Mouse (Mus musculus) c-Kit-positive CD71-positive TER-119-negative erythroid progenitor cells, embryonic 14.5 days (primary cell): ENCODE results near the gene Ahnak.

ENCODE experiments used
- DNase-seq: peaks from one replicate; pipeline ENCODE4 v3.0.0-alpha.2; 2013; ENCODE audit warnings: low read depth

Gene Ahnak

DNA sequence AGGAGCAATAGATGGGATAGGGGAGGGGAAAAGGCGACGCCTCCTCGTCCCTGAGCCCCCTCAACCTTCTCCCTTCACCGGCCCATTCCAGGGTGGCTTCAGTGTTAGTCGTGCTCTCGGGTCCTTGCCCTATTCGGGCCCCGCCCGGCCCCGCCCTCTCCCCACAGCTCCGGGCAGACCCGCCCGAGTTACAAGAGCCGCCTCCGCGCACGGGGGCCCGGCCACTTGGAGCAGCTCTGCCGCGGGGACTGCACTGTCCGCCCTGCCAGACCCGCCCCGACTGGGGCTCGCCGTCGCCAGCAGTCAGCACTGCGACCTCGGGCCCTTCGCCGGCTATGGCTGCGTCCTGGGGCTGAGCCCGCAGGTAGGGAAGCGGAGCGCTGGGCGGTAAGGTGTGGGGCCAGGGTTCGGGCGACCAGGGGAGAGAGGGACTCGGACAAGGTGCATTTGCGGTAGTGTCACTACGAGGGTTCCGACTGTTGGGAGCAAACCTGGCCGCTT is at the start of gene Ahnak:
Gene Ahnak (plus strand): TSS at position 219 of the 501 bp plus-strand sequence.
- DNase-seq, result peak; percentile 46

DNA sequence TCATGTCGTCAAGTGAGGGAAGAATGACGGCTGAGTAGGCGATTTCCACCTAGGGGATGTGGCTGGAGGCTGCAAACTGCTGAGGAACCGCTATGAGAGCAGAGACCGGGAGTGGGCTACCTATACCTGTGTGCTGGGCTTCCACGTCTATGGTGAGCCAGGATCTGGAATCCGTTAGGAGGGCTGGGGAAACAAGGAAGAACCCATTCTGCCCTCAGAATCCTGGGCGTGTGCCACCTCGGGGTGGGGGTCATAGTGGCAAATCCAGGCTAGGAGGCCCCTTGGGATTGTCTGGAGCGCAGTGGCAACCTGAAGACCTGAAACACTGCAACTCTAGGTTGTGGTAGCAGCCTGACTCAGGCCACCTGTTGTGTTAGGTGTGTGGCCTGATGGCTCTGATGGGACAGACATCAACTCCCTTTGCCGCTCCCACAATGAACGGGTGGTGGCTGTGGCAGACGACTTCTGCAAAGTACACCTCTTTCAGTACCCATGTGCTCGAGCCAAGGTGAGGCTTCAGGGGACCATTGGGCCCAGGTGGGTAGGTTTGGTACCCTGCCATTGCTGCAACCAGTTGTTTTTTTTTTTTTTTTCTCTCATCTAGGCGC is 48.5 kb upstream of the Ahnak start:
- DNase-seq, result no peak

DNA sequence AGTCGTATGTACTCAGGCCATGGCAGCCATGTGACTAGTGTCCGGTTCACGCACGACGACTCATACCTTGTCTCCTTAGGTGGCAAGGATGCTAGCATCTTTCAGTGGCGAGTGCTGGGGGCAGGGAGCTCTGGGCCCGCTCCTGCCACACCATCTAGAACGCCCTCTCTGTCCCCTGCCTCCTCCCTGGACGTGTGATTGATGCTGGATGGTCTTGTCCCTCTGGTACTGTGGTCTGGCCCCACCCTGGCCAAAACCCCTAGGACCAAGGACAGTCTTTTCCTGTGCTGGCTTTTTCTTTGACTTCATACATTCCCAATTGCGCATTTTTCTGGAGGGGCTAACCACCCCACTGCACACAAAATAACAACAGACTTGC is 48.0 kb upstream of the Ahnak start:
- no peak for DNase-seq

DNA sequence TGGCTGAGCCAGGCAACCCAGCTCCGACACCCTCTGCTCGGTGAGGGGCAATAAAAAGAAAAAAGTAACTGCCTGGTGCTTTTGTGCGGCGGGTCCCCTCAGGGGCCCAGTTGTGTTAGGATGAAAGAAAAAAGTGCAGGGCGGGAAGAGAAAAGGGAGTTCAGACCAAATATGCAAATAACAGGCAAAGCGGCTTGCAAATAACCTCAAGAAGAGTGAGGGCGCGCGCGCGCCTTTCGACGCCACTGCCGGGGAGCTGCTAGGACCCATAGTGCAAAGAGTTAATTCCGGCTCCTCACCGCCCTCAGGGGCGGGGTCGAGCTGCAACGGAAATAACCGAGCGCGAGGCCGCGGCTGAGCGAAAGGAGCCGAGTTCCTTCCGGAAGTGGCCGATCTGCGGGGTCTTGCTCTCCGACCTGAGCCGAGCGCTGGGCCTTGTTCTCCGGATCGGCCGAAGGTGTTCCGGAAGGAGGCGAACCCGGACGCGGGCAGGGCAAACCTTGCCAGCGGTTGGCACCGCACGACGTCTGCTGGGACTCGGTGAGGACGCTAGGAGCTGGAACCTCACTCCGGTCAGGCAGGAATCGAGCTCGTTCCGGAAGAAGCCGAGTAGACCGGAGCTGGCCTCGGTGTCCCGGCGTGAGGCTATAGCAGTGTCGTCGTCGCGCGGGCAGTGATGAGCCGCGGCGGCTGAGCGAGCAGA is 47.4 kb upstream of the Ahnak start, which contains the start of gene Mta2:
Gene Mta2 (plus strand): TSS at position 361 of the 703 bp plus-strand sequence.
- peak; percentile 97 for DNase-seq

GRCm38 (mm10) chr19:8942276-8942964 is 46.7 kb upstream of the Ahnak start:
- DNase-seq, result no peak

GRCm38 (mm10) chr19:8943047-8943446 is 46.0 kb upstream of the Ahnak start:
- no peak for DNase-seq

DNA sequence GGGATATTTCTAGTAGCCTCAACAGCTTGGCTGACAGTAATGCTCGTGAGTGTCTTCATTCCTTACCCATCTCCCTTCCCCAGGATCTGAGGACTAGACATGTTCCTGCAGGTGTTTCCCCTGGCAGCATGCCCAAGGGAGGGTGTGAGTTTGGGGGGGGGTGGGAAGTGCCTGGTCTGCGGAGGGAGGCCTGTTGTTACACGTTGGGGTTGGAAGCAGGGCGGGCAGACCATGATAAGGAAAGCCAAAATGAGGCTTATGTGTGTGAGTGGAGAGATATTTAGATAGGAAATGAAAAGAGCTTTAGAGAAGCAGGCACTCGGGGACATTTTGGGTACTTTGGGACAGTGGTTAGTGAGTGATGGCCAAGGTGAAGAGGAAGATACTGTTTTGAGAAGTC is 45.0 kb upstream of the Ahnak start:
- DNase-seq, result no peak

GRCm38 (mm10) chr19:8944750-8945149 is 44.3 kb upstream of the Ahnak start:
- no peak for DNase-seq

- no peak for DNase-seq
Observed at GRCm38 (mm10) chr19:8945251-8945650, 43.8 kb upstream of the Ahnak start.

DNA sequence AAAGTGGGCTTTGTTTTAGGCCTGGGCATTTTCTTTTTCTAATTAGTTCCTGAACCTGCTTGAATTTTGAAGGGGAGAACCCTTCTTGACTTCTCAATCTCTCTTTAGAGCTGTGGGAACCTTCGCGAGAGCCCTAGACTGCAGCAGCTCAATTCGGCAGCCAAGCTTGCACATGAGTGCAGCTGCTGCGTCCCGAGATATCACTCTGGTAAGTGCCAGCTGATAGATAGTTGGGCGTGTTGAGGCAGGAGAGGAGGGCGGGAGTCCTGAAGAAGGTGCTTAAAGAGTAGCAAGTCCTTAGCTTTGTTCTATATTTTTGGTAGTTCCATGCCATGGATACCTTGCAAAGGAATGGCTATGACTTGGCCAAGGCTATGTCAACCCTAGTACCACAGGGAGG is 42.2 kb upstream of the Ahnak start:
- no peak for DNase-seq

GRCm38 (mm10) chr19:8950190-8950589 is 38.9 kb upstream of the Ahnak start:
- no peak for DNase-seq

GRCm38 (mm10) chr19:8952241-8952640 is 36.8 kb upstream of the Ahnak start:
- no peak for DNase-seq

DNA sequence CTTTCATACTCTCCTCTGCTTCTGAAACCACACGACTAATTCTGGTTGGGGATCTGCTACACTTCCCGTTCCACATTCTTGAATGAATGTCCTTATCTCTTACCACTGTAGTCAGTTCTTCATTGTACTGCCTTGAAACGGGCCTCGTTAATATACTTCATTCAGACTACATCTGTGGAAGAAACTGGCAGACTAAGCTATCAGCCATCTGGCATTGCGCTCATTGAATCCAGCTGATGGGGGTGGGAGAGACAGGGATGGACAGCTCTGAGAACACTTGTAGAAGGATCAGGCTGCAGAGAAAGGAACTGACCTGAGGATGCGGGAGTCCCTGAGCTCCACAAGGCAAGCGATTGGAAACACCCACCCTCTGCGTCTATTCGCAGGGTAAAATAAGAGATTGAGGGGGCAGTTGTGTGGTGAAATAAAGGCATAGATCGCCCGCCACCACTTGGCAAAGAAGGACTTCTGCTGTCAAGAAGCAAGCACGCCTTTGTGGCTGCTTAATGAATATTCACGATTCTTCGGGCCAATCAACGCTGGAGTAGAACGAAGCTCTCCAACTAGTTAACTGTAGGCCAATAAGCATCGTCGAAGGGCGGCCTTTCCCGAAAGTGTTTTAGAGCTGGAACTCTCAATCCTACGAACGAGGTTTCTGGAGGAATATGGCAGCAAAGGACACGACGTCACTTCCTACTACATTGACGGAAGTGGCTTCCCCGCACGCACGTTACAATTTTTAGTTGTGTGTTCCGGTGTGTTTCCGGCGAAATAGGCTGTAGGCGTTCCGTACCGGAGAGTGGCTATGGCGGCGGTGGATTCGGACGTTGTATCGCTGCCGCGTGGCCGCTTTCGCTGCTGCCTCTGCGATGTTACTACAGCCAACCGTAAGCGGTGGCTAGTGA is 35.7 kb upstream of the Ahnak start, which contains the start of gene Tut1:
Gene Tut1 (plus strand): TSS at position 713 of the 905 bp plus-strand sequence.
- peak; percentile 97 for DNase-seq

DNA sequence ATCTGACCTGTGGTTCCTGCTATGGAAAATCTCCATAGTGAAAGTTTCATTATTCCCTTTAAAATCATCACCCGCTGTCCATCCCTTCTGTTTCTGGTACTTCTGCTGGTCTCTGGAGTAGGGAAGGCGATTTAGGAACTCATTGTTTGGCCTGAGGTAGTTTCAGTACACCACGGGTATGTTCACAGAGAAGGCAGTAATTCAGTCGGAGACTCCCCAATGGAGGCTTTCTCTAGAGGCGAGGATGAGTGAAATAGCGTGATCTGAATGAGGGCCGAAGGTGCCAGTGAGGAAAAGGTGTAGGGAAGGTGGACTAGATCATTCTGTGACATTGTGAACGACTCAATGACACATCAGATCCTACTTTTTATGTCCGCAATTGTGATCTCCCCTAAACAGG is 34.9 kb upstream of the Ahnak start:
- peak; percentile 27 for DNase-seq

DNA sequence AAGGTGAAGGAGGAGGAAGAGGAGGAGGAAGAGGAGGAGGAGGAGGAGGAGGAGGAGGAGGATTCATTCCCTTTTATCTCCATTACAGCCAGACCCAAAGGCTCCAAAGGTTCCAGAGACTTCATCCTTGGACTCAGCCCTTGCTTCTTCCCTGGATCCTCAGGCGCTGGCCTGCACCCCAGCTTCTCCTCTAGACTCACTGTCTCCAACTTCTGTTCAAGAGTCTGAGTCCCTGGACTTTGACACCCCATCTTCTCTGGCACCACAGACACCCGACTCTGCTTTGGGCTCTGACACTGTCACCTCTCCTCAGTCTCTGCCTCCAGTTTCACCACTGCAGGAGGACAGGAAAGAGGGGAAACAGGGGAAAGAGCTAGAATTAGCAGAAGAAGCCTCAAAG is 26.8 kb upstream of the Ahnak start:
- no peak for DNase-seq

DNA sequence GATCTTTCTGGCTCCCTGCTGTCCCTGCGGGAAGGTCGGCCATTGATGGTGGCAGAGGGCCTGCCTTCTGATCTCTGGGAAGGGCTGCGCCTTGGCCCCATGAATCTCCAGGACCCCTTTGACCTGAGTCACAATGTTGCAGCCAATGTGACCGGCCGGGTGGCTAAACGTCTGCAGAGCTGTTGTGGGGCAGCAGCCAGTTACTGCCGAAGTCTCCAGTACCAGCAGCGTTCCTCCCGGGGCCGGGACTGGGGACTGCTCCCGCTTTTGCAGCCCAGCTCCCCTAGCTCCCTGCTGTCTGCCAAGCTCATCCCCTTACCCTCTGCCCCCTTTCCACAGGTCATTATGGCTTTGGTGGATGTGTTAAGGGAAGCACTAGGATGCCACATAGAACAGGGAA is 24.0 kb upstream of the Ahnak start:
- no peak for DNase-seq

GRCm38 (mm10) chr19:8965771-8966170 is 23.3 kb upstream of the Ahnak start:
- DNase-seq, result no peak

DNA sequence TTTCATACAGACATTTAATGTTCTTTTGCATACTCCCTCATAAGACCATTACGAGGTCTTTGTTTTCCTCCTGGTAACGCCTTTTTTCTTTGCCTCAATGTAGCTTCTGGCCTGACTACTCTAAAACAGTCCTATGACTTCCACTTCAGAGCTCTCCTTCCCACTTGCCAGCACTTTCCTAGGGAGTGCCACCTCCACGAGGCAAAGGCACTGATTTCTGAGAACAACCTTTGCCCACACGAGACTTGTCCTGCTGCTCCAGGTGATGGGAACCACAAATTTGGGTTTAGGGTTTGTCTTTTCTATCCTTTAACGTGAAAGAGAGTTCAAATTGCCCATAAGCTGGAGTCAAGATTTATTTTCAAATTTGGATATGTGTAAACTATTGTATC is 22.9 kb upstream of the Ahnak start:
- DNase-seq, result no peak

DNA sequence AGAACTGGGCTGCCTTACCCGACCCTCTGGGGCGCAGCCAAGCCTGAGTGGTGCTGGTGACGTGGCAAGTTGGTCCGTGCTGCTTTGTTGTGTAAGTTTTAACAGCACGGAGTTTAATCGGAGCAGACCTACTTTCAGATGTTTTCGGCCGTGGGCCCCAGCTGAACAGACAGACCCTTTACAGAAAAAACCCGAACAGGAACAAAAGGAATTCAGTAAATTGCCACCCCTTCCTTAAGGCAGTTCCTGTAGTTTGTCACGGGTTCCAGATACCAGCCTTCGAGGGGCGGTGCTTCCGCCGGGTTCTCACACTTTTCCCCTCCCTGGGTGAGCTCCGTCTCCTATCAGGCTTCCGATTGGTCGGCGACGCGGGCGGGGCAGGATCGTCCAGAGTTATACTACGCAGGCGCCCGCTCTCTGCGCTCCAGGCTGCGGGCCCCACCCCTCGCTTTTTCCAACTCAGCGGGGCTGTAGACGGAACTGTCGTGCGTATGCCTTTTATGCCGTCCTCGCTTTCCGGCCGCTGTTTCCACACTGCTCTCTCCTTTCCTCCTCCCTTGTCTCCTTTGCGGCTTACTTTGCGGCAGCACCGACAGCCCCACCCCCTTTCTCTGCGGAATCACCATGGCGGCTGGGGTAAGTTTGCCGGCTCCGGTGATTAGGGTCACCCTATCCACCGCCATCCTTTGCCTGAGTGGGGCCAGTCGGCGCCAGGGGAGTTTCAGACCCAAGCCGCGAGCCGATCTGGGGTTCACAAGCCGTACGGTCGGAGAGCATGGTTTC is 22.3 kb upstream of the Ahnak start, which contains the start of gene Eef1g:
Gene Eef1g (plus strand): TSS at position 452 of the 783 bp plus-strand sequence.
- peak; percentile 98 for DNase-seq

DNA sequence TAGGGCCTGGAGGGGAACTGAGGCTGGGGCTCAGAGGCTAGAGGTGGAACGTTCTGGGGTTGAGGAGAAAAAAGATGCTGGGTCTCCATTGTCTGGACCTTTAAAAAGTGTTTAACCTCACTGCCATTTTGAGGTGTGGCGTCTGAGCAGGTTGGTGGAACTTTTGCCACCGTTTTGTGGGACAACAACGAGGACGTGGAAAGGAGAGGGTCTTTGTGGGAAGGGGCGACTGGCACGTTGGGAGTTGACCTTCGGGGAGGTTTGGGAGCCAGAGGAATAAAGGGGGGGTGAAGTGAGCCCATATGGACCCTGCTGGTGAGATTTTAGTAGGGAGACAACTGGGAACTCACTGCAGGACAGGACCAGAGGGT is 21.7 kb upstream of the Ahnak start:
- no peak for DNase-seq

DNA sequence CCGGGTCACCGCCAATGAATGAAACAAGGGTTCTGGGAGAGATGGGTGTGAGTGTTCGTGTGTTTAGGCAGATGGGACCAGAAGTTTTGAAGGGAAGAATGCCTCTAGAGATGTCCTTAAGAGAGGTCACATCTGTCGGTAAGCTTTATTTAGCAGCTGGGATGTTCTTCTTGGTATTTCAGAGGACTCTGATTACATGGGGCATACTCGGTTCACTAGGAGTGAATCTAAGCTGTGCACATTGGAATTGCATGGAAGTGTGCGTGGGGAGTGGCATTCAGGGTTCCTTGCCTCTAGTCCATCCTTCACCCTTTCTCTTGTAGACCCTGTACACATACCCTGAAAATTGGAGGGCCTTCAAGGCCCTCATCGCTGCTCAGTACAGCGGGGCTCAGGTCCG is 21.2 kb upstream of the Ahnak start:
- DNase-seq, result no peak
